In the genomic region with DNA sequence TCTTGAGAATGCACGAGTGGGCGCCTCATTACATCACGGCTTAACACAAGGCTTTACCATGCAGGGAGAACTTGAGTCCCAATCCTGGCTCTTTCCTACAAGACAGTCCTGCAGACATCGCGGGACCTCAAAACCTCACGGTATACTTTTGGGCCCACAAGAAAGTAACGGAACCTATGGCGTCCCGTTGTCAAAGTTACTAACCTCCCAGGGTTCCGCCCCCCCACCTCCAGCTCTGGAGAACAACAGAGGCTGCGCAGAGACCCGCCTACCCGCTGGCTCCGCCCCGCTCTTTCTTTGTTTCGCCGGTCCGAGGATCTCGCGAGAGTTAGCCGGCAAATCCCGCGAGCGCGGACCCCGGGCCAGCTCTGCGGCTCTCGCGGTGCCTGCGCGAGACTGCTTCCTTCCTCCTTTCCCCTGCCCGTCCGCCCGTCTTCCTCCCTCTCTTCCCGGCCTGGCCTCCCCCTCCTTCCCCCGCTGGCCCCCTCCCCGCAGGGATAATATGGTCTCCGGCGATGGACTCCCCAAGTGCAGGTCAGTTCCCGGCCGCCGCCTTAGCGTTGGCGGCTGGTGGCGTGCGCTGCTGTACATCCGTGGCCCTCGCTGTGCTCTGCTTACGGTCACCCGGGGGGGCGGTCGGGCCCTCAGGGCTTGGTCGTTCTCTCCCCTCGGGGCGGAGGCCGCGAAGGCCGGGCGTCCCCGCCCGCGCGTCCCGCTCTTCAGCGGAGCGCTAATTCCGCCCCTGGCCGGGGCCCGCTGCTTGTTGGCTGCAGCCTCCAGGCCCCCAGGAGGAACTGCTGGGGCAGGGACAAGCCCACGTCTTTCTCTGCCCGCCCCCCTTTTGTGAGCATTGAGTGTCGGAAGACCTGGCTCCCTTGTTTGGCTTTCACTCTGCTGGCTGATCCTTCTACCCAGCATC, we compare ENCODE assay signal across 8 mouse cellular contexts. TPM values are rescaled to one million over a fixed set of nuclear protein-coding genes. Genes with fewer than 3 reads are reported as not detected.
DNase-seq lines count a peak whose midpoint lies in the region; ATAC-seq and TF ChIP-seq lines count a peak whose summit lies in the region.

Gene Ireb2, plus strand, starts transcription at position 427 of the 919 bp plus-strand sequence.

- peak within 1 kb of the TSS; percentile 88 for H3K4me3 ChIP-seq in cortical plate, adult 2 months (ENCODE audit: insufficient read depth, low read length)

- DNase-seq in gastrocnemius, postnatal 10 days = peak; percentile 100
- peak; percentile 99 for DNase-seq in induced T-regulatory cell, adult 2 months (ENCODE audit: low read depth)
- DNase-seq in left cerebral cortex, adult 9 months (ENCODE audit: low spot score in 2 of 2) = peak; percentile 94 to 99
- DNase-seq in right cerebral cortex, postnatal 14 days = peak; percentile 100
- peak; percentile 99 to 100 for DNase-seq in urinary bladder, postnatal 36 days (ENCODE audit: low spot score in 2 of 2)

- TF ChIP-seq POLR2A in cortical plate, adult 2 months (IDR thresholded peaks at IDR 0.05; ENCODE audit: extremely low read depth, insufficient read depth, low read length) = peak; percentile 80

- peak within 1 kb of the TSS; percentile 24; the same call in 1 of the 2 replicates for H3K27ac ChIP-seq in cortical plate, adult 2 months (ENCODE audit: insufficient read depth, low read length)

- no peak for TF ChIP-seq CTCF in cortical plate, adult 2 months (IDR thresholded peaks at IDR 0.05; ENCODE audit: extremely low read depth, insufficient read depth, low read length)

- peaks cover 5% of the 10 kb centered on the region; the same call in 1 of the 2 replicates for H3K4me1 ChIP-seq in cortical plate, adult 2 months (ENCODE audit: control insufficient read depth, insufficient read depth, low read length)

- ATAC-seq in activated CD4-positive, CD25-positive, alpha-beta regulatory T cell, adult 4 months = peak; percentile 96
- ATAC-seq in megakaryocyte progenitor cell, adult 5-6 weeks (replicated peaks; ENCODE audit: poor library complexity) = peak; percentile 97

RNA-seq across cellular contexts. Expression of gene Ireb2, which starts in this region (rescaled TPM):
- 10 to 100 TPM; 20.4 to 22.8 TPM for polyA plus RNA-seq in activated CD4-positive, CD25-positive, alpha-beta regulatory T cell, adult 4 months (2017; shearing (Covaris generic))
- 22.6 and 23.2 TPM in 2 replicates for polyA plus RNA-seq in cortical plate, adult 2 months (2012; rRNA removed)
- total RNA-seq in gastrocnemius, postnatal 10 days (2021) = 10 to 100 TPM; 31.6 to 36.2 TPM
- total RNA-seq in megakaryocyte progenitor cell, adult 5-6 weeks (2015) = 38.7 and 53.4 TPM in 2 replicates
- total RNA-seq in megakaryocyte progenitor cell, adult 5-6 weeks (2017) = 32.0 and 38.6 TPM in 2 replicates

Comparison
In these comparisons a context has a peak if more than half of its experiments do, and no peak if none do; other contexts are left out.
1. Peak in every context shown above with its lines: DNase-seq, ATAC-seq, H3K4me3 ChIP-seq and H3K27ac ChIP-seq.